Mouse (Mus musculus): ENCODE measurements at regions not wholly inside any gene's neighbourhood (a gene's known extent, or its start where the extent isn't known, plus 50 kb on each side); places are given as distances from the start of the nearest gene placed in this dataset.

DNA sequence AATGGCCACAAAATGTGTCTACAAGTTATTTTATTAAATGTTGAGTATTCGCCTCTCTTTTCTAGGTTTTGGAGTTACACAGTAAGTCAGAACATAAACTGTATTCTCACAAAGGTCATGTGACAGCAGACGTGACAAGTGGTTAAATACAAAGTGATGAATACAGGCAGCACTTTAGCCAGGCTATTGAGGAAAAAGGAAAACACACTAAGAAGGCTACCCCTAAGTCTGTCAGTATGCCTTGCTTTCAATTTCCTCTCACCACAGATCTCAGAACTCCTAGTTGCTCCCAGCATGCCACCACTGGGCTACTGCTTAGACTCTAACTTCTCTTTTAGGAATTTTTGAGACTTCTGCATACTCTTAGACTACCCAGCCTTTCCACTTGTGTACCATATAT is 297.9 kb upstream of the Pex5l start:
- H3K36me3 ChIP-seq (ENCODE audit: control insufficient read depth, insufficient read depth, low read length) = no peaks in the 10 kb centered on the region
- 70% methylated on average over 2 of the region's 2 CpGs for WGBS
- H3K9ac ChIP-seq (ENCODE audit: low read depth, low read length) = no peak overlapping the region
- no peaks in the 10 kb centered on the region for H3K27me3 ChIP-seq (ENCODE audit: control insufficient read depth, insufficient read depth, low read length)
- H3K9me3 ChIP-seq (ENCODE audit: control insufficient read depth, low read length) = no peaks in the 10 kb centered on the region
- H3K27ac ChIP-seq (ENCODE audit: low read depth, low read length) = no peak overlapping the region
- no peak overlapping the region for H3K4me3 ChIP-seq (ENCODE audit: low read length)
- no peaks in the 10 kb centered on the region for H3K4me1 ChIP-seq (ENCODE audit: control insufficient read depth, insufficient read depth, low read length)
- no peak overlapping the region for H3K4me2 ChIP-seq (replicated peaks; ENCODE audit: low read depth, low read length)
- no peak for ATAC-seq (ENCODE audit: low FRiP score, low TSS enrichment)

DNA sequence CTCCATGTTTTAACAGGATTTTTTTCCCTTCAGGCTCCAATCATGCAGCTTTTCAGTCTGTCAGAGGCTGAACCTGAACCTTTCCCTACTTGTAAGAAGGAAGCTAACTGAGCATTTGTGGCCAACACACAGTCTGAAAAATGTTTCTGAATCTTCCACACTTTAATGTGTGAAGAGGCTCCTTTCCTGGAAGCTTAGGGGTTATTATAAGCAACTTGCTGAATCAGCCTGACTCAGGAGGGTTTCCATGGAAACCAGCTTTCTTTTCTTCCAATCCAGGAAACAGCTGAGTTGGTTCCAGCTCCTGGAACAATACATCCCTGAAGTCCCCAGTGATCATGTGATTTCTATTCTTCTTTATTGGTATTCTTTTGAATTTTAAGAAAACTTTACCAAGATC is 297.5 kb upstream of the Pex5l start:
- Histone ChIP-seq H3K9ac (ENCODE audit: low read depth, low read length) (no peak overlapping the region), H3K27me3 (ENCODE audit: control insufficient read depth, insufficient read depth, low read length) (no peaks in the 10 kb centered on the region), H3K9me3 (ENCODE audit: control insufficient read depth, low read length) (no peaks in the 10 kb centered on the region), H3K4me1 (ENCODE audit: control insufficient read depth, insufficient read depth, low read length) (no peaks in the 10 kb centered on the region), H3K4me3 (ENCODE audit: low read length) (no peak overlapping the region), H3K36me3 (ENCODE audit: control insufficient read depth, insufficient read depth, low read length) (no peaks in the 10 kb centered on the region), H3K27ac (ENCODE audit: low read depth, low read length) (no peak overlapping the region), H3K4me2 (replicated peaks; ENCODE audit: low read depth, low read length) (no peak overlapping the region)
- ATAC-seq (ENCODE audit: low FRiP score, low TSS enrichment) = no peak

GRCm38 (mm10) chr3:33416922-33417321 is 273.9 kb upstream of the Pex5l start:
- H3K27ac ChIP-seq (ENCODE audit: low read depth, low read length) = no peak overlapping the region
- H3K4me2 ChIP-seq (replicated peaks; ENCODE audit: low read depth, low read length) = no peak overlapping the region
- H3K9ac ChIP-seq (ENCODE audit: low read depth, low read length) = no peak overlapping the region
- 85% methylated on average over 3 of the region's 3 CpGs for WGBS
- ATAC-seq (ENCODE audit: low FRiP score, low TSS enrichment) = no peak
- no peaks in the 10 kb centered on the region for H3K4me1 ChIP-seq (ENCODE audit: control insufficient read depth, insufficient read depth, low read length)
- H3K4me3 ChIP-seq (ENCODE audit: low read length) = no peak overlapping the region
- no peaks in the 10 kb centered on the region for H3K9me3 ChIP-seq (ENCODE audit: control insufficient read depth, low read length)
- no peaks in the 10 kb centered on the region for H3K36me3 ChIP-seq (ENCODE audit: control insufficient read depth, insufficient read depth, low read length)
- H3K27me3 ChIP-seq (ENCODE audit: control insufficient read depth, insufficient read depth, low read length) = no peaks in the 10 kb centered on the region

DNA sequence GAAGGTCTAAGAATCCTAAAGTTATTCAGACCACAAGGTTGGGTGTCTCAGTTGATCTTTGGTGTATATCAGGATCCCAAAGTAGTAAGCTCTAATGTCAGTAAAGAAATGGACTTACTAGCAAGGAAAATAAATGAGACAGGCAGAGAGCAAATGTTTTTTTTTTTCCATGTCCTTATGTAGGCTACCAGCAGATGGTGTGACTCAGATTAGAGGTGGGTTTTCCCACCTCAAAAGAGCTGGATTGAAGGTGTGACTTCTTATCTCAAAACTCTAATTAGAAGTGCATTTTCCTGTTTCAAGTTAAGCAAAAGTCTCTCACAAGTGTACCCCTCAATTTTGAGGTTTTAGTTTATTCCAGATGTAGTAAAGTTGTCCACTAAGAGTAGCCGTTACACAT is 273.3 kb upstream of the Pex5l start:
- H3K9me3 ChIP-seq (ENCODE audit: control insufficient read depth, low read length) = no peaks in the 10 kb centered on the region
- H3K4me1 ChIP-seq (ENCODE audit: control insufficient read depth, insufficient read depth, low read length) = no peaks in the 10 kb centered on the region
- no peak overlapping the region for H3K9ac ChIP-seq (ENCODE audit: low read depth, low read length)
- no peaks in the 10 kb centered on the region for H3K27me3 ChIP-seq (ENCODE audit: control insufficient read depth, insufficient read depth, low read length)
- H3K27ac ChIP-seq (ENCODE audit: low read depth, low read length) = no peak overlapping the region
- no peak overlapping the region for H3K4me2 ChIP-seq (replicated peaks; ENCODE audit: low read depth, low read length)
- no peak for ATAC-seq (ENCODE audit: low FRiP score, low TSS enrichment)
- no peak overlapping the region for H3K4me3 ChIP-seq (ENCODE audit: low read length)
- WGBS = 98% methylated on average over 1 of the region's 1 CpGs
- H3K36me3 ChIP-seq (ENCODE audit: control insufficient read depth, insufficient read depth, low read length) = no peaks in the 10 kb centered on the region

GRCm38 (mm10) chr3:33401904-33402303 is 258.9 kb upstream of the Pex5l start:
- no peaks in the 10 kb centered on the region for H3K27me3 ChIP-seq (ENCODE audit: control insufficient read depth, insufficient read depth, low read length)
- no peaks in the 10 kb centered on the region for H3K36me3 ChIP-seq (ENCODE audit: control insufficient read depth, insufficient read depth, low read length)
- no peak overlapping the region for H3K4me2 ChIP-seq (replicated peaks; ENCODE audit: low read depth, low read length)
- H3K4me1 ChIP-seq (ENCODE audit: control insufficient read depth, insufficient read depth, low read length) = no peaks in the 10 kb centered on the region
- no peak overlapping the region for H3K4me3 ChIP-seq (ENCODE audit: low read length)
- H3K9me3 ChIP-seq (ENCODE audit: control insufficient read depth, low read length) = no peaks in the 10 kb centered on the region
- H3K27ac ChIP-seq (ENCODE audit: low read depth, low read length) = no peak overlapping the region
- whole genome bisulfite sequencing = 82% methylated on average over 2 of the region's 2 CpGs
- ATAC-seq (ENCODE audit: low FRiP score, low TSS enrichment) = no peak
- H3K9ac ChIP-seq (ENCODE audit: low read depth, low read length) = no peak overlapping the region

- Histone ChIP-seq H3K27me3 (ENCODE audit: control insufficient read depth, insufficient read depth, low read length) (no peaks in the 10 kb centered on the region), H3K36me3 (ENCODE audit: control insufficient read depth, insufficient read depth, low read length) (no peaks in the 10 kb centered on the region), H3K9me3 (ENCODE audit: control insufficient read depth, low read length) (no peaks in the 10 kb centered on the region), H3K9ac (ENCODE audit: low read depth, low read length) (no peak overlapping the region), H3K4me1 (ENCODE audit: control insufficient read depth, insufficient read depth, low read length) (no peaks in the 10 kb centered on the region), H3K27ac (ENCODE audit: low read depth, low read length) (no peak overlapping the region), H3K4me3 (ENCODE audit: low read length) (no peak overlapping the region), H3K4me2 (replicated peaks; ENCODE audit: low read depth, low read length) (no peak overlapping the region)
- WGBS = 61% methylated on average over 8 of the region's 8 CpGs
- no peak for ATAC-seq (ENCODE audit: low FRiP score, low TSS enrichment)
These were observed 256.3 kb upstream of the Pex5l start for GRCm38 (mm10) chr3:33399321-33399720.

GRCm38 (mm10) chr3:33398326-33398725 is 255.3 kb upstream of the Pex5l start:
- Histone ChIP-seq H3K4me2 (replicated peaks; ENCODE audit: low read depth, low read length) (no peak overlapping the region), H3K9ac (ENCODE audit: low read depth, low read length) (no peak overlapping the region), H3K4me3 (ENCODE audit: low read length) (no peak overlapping the region), H3K36me3 (ENCODE audit: control insufficient read depth, insufficient read depth, low read length) (no peaks in the 10 kb centered on the region), H3K27ac (ENCODE audit: low read depth, low read length) (no peak overlapping the region), H3K4me1 (ENCODE audit: control insufficient read depth, insufficient read depth, low read length) (no peaks in the 10 kb centered on the region), H3K27me3 (ENCODE audit: control insufficient read depth, insufficient read depth, low read length) (no peaks in the 10 kb centered on the region), H3K9me3 (ENCODE audit: control insufficient read depth, low read length) (no peaks in the 10 kb centered on the region)
- ATAC-seq (ENCODE audit: low FRiP score, low TSS enrichment) = no peak
- 81% methylated on average over 2 of the region's 2 CpGs for WGBS

- Histone ChIP-seq H3K27ac (ENCODE audit: low read depth, low read length) (no peak overlapping the region), H3K27me3 (ENCODE audit: control insufficient read depth, insufficient read depth, low read length) (no peaks in the 10 kb centered on the region), H3K36me3 (ENCODE audit: control insufficient read depth, insufficient read depth, low read length) (no peaks in the 10 kb centered on the region), H3K9ac (ENCODE audit: low read depth, low read length) (no peak overlapping the region), H3K9me3 (ENCODE audit: control insufficient read depth, low read length) (no peaks in the 10 kb centered on the region), H3K4me3 (ENCODE audit: low read length) (no peak overlapping the region), H3K4me1 (ENCODE audit: control insufficient read depth, insufficient read depth, low read length) (no peaks in the 10 kb centered on the region), H3K4me2 (replicated peaks; ENCODE audit: low read depth, low read length) (no peak overlapping the region)
- 83% methylated on average over 6 of the region's 6 CpGs for WGBS
- ATAC-seq (ENCODE audit: low FRiP score, low TSS enrichment) = no peak
These were observed 254.2 kb upstream of the Pex5l start for GRCm38 (mm10) chr3:33397217-33397616.

DNA sequence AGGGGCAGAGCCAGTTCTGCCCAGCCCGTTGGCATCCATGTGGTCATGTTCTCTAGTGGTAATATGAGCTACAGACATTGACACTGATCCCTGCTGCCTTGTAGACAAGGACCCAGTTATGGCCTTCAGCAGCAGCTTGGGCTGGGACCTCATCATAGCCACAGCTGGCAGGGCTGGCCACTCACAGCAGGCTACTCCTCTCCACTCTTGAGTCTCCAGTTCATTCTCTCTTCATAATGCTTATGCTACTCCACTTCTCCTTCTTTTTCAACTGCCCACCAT is 249.4 kb upstream of the Pex5l start:
- Histone ChIP-seq H3K9ac (ENCODE audit: low read depth, low read length) (no peak overlapping the region), H3K4me2 (replicated peaks; ENCODE audit: low read depth, low read length) (no peak overlapping the region), H3K27ac (ENCODE audit: low read depth, low read length) (no peak overlapping the region), H3K27me3 (ENCODE audit: control insufficient read depth, insufficient read depth, low read length) (no peaks in the 10 kb centered on the region), H3K4me1 (ENCODE audit: control insufficient read depth, insufficient read depth, low read length) (no peaks in the 10 kb centered on the region), H3K36me3 (ENCODE audit: control insufficient read depth, insufficient read depth, low read length) (no peaks in the 10 kb centered on the region), H3K9me3 (ENCODE audit: control insufficient read depth, low read length) (no peaks in the 10 kb centered on the region), H3K4me3 (ENCODE audit: low read length) (no peak overlapping the region)
- no peak for ATAC-seq (ENCODE audit: low FRiP score, low TSS enrichment)
- 57% methylated on average over 1 of the region's 1 CpGs for whole genome bisulfite sequencing

Data from kidney, embryonic 14.5 days (tissue).